Mouse (Mus musculus) gonadal fat pad, adult 2 months (tissue): ENCODE results near the gene Cdc14a. TPM values are rescaled to one million over a fixed set of nuclear protein-coding genes. Genes with fewer than 3 reads are reported as not detected.

Experiments used
- DNase-seq: peaks from one replicate; pipeline ENCODE4 v3.0.0-alpha.2; 2012; ENCODE audit warnings: low read depth
- polyA plus RNA-seq: library from polyadenylated mRNA; depleted of rRNA; stranded (reverse); fragments of >200 nt; gene quantifications from 2 replicates; pipeline ENCODE4 v1.2.3, GENCODE M21; 2012

Cdc14a gene
- polyA plus RNA-seq, 1 experiment: 3.0 TPM

GRCm38 (mm10) chr3:116329023-116329762 lies 94.6 kb downstream of the Cdc14a start:
- DNase-seq: no peak

DNA sequence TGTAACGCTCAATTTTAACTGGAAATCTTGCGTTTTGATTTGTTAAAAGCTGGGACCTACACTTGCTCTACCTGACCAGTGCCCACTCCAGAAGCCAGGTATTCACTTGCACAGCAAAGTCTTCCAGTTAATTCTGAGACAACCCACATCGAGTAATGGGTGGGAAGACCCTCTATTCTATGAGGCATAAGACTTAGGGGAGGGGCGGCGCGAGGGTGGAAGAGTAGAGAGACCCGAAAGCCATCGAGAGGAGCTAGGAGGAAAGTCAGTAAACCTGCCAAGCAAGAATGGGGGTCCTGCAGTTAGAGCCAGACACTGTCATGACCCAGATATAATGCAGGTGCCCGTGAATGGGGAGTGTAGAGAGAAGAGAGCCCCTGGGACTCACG lies 96.2 kb downstream of the Cdc14a start:
- no peak for DNase-seq

- DNase-seq: no peak
These were observed 96.7 kb downstream of the Cdc14a start for GRCm38 (mm10) chr3:116327001-116327615.

GRCm38 (mm10) chr3:116325501-116325900 lies 98.3 kb downstream of the Cdc14a start:
- DNase-seq: no peak

DNA sequence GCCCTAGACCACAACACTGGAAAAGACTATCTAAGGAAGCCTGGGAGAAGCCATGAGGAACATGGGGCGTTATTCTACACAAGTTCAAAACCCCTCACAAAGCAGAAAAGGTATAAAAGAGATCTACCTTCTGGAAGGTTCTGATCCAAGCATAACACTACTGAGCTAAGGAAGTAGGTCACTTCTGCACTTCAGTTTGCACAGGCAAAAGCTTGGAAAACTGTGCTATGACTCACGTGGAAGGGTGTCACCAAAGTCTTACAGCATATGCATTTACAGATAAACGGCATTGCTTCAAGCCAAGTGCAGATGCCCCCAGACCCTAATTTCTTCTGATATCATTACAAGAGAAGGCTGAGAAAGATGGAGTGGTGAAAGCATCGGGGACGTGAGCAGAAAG lies 104.1 kb downstream of the Cdc14a start:
- DNase-seq: no peak

GRCm38 (mm10) chr3:116311838-116312237 lies 112.0 kb downstream of the Cdc14a start:
- DNase-seq: no peak

GRCm38 (mm10) chr3:116311173-116311572 lies 112.7 kb downstream of the Cdc14a start:
- no peak for DNase-seq

- no peak for DNase-seq
These were observed 113.2 kb downstream of the Cdc14a start for GRCm38 (mm10) chr3:116310672-116311071.

DNA sequence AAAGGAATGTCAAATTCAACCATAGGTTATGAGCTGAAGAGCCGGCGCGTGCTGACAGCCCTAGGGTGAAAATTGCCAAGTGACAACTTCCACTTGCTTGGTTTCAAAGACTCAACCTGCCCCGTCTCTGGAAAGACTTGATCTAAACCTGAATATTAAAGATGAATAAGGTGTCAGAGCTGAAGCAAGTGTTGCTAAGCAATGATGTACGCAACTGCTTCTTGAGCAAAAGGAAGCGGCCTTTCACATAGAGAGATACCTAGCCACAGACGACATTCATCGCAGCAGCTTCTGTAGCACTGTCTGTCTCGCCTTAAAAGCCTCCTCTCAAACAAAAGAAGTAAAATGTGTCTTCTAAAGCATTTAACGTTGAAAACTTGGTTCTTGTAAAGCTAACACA lies 113.8 kb downstream of the Cdc14a start:
- no peak for DNase-seq

DNA sequence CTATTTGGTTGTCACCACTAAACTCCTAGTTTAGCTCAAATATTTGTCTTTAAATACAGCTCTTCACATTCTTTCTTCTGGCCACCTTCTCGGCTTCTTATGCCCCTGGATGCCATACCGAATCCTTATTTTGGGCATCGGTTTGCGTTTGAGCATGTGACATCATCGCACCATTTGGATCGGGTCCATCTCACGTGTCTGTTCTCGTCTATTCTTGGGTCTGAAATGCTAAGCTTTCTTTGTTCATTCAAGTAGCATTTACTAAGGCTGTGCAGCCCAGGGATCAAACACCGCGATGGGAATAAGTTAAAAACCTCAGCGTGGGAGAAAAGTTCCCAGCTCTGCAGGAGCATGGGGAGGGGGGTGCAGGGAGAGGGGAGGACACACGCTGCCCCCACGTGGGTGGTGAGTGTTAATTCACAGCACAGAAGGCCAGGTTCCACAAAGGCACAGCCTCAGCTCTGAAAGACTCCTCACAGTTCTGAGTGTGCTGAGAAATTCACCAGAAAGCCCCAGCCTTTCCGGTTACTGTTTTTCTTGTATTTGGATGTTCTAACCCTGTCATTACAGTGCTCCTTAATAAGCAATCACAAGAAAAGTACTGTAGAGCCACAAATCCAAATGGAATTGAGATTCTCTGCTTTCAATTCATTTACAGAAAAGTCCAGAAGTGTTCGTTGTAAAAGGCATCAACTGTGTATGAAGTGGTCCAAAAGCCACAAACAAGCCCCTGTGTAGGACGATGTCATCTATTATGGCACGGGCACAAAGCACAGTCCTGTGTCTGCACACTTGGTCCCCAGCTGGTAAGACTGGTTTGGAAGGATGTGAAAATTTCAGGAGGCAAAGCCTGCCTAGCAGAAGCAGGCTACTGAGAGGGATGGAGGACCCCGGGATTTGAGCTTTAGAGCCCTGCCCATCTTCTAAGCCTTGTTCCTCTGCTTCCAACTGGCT lies 118.8 kb downstream of the Cdc14a start:
- no peak for DNase-seq

DNA sequence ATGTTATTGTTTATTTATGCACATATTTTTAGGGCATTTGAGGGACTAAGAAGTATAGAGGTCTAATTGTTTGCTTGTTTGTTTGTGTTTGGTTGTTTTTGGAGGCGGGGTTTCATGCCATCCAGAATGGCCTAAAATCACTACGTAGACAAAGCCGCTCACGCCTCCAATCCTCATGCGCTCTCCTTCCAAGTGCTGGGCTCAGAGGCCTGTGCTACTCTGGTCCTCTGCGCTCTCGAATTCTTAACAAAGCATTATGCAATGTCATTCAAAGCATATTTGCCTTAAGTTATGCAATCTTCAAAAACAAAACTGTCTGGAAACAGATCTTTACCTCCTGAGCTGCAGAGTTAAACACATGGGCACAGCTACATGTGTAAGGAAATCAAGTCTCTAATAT lies 121.3 kb downstream of the Cdc14a start:
- no peak for DNase-seq

GRCm38 (mm10) chr3:116301754-116302153 lies 122.1 kb downstream of the Cdc14a start:
- DNase-seq: no peak

DNA sequence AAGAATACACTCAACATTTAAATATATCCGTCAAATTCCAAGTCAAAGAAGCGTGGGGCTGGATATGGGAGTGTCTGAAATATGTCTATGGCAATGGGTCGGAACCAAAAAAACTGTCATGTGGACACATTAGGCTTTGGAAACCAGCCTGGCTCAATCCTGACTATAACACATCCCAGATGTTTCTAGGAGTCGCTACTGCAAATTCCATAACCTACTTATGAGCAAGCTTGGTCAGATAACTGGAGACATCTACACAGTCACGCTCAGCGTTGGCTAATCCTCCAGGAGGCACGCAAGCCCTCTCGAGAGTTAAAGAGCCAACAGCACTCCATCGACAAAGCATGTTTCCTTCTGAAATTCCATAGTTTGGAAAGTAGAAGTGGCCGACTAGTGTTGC lies 125.1 kb downstream of the Cdc14a start:
- no peak for DNase-seq

DNA sequence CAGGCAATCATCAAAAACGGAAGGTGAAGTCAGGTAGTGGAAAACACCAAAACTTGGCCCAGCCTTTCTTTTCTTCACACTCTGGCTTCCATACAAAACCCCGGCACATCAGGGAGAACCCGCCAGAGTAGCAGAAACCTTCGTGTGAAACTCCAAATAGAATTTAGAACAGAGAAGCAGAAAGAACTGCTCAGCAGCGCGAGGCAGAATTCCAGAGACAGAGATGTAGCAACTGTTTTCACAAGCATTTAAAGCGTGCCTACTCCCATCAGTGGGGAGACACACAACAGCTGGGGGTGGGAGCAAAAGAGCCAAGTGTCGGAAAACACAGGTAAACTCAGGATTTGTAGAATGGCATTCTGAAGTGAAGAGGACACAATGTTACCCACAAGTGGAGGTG lies 125.8 kb downstream of the Cdc14a start:
- DNase-seq: no peak

DNA sequence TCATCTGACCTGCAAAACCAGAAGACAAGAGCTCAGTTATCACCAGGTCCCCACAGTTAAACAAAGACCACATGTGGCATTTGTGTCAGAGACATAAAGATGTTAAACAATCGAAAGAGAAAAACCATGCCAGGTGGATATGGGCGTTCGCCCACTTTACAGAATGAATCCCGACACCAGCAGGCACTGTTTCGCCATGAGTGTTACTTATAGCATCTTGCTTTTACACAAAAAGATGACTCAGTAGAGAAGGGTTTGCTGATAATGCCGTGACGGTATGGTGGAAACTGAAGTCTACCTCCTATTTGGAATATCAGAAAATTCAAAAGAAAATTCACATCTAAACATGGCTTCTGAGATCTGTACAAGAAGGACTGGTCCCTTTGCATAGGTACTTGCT lies 126.7 kb downstream of the Cdc14a start:
- DNase-seq: no peak

DNA sequence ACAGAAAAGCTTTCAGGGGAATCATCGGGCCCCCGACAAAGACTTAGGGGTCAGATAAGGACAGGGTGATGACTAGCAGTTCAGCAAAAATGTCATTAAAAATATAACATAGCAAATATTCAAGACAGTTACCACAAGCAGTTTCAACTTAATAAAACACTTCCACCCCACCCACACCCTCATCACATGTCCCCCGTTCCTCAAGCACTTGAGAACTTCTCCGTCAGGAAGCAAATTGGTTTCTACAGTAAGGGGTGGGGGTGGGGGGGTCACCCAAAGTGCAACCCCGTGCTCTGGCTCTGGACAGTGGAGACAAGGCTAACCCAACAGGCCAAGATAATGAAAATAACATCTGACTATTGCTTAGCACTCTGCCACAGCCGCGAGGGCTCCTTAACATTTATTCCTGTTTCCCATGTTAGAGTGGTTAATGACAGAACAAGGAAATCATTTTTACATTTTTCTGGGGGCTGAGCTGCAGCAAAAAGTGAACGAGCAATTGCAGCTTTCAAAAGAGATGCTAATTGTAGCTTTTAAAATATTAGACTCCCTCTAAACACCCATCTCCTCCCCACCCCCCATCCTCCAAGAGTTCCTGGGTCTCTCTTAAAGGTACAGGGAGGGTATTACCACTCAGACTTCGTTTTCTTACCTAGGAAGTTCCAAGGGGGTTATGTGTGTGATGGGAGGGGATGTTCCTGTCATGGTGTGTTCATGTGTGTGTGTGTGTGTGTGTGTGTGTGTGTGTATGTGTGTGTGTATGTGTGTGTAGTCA lies 133.6 kb downstream of the Cdc14a start:
- no peak for DNase-seq

DNA sequence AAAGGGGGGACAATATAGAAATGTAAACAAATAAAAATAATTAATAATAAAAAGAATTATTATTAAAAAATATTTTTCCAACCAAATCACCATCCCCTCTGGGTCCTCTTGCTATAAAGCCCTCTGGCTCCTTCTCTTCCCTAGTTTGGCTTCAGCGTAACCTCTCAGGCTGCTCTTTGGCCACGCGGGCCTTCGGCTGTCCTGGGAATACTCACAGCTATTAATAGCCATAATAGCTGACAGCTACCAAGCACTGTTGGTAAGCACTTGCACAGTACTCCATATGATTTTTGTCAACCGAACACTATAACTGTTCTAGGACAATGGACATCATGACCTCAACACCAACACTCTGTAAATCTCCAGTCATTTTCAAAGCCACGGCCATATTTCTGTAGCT lies 135.0 kb downstream of the Cdc14a start:
- DNase-seq: no peak

DNA sequence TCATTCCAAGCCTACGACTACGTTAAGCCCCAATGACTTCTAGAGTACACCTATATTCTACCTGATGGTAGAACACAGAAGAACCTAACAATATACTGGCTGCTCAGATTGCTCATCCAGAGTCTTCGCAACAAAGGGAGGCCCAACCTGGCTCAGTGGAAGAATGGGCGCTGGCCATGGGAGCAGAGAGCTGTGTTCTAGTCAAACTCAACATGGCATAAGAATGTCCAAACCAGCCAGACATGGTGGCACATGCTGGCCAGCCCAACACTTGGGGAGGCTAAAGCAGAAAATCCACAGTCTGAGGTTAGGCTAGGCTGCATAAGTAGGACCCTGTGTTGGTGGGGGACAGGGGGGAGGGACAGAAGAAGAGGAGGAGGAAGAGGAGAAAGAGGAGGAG lies 139.1 kb downstream of the Cdc14a start:
- no peak for DNase-seq

DNA sequence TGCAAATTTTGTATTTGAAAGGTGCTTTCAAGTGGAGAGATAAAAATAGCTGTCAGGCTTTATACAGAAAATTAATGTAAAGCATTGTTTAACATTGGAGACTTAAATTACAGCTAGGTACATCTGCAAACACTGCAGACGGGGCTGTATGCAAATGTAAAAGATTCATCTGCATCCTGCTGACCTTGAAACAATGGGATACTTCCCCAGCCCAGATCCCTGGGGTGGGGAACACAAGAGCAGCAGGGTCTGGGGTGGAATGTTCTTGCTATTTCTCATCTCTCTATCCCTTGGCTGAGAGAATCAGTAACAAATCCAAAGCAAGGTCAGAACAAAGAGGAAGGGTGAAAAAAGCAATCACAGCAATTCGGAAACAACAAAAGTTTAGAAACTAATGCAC lies 139.8 kb downstream of the Cdc14a start:
- no peak for DNase-seq

DNA sequence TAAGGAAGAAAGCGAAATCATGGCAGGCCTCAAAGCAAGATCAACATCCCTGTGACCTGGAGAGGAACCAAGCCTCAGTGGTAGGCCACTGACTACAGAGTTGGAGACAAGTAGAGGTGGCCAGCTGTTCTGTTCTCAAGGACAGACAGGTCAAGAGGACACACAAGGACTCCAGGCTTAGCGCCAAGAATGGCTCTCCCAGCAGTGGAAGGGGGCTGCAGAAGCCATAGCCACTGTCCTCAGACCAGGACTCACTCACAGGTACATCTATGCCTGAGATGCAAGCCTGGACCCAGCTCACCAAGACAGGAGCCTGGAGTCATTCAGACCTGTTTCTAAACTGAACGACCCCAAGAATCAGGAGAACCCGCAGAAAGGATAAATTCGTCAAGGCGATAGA lies 142.2 kb downstream of the Cdc14a start:
- DNase-seq: no peak

DNA sequence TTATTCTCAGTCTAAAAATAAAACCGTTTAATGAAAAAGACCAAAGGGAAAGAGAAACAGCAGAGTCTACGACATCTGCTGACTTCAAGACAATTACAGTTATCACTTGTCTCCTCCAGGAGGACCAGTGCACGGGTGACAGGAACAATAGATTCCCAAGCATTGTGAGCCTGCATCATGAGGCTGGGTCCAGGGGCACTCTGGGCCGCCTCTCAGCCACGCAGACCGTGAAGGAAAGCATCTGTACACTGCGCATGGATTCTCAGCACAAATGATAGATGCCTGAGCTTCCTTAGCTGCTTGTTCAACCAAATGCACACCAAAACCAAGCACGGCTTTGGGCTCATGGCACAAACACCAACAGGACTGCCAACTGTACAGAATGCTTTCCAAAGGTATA lies 146.7 kb downstream of the Cdc14a start:
- DNase-seq: no peak

- no peak for DNase-seq
These were observed 152.2 kb downstream of the Cdc14a start for GRCm38 (mm10) chr3:116271679-116272078.
